Mouse (Mus musculus) effector memory CD4-positive, alpha-beta T cell, adult 7 months (primary cell): ENCODE results near the gene Ccdc144b. TPM values are rescaled to one million over a fixed set of nuclear protein-coding genes. Genes with fewer than 3 reads are reported as not detected.

Experiments used
- polyA plus RNA-seq: library from polyadenylated mRNA; unstranded; fragments of 100-300 nt; shearing (Covaris generic); gene quantifications from one replicate; pipeline ENCODE4 v1.2.1, GENCODE M21; 2017

Gene Ccdc144b
- polyA plus RNA-seq = 0.17 TPM

DNA sequence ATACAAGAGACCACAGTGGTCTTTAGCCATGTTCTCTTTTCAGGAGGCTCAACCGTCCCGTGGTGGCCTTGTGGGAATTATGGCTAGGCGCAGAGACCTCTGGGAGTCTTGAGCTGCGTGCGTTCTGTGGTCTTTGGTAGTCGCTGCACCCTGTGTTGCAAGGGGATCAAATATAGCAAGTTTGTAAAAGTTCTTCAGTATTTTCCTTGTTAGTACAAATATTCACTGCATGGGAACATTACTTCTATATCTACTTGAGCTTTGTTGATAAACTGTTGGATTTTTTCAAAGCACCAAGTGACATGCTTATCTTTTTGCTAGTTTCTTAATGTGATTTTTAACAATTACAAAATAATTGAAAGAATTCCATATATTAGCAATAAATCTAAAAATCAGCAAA, at the start of gene Ccdc144b:
Ccdc144b (minus strand) TSS at position 101 of the 400 bp plus-strand sequence.

DNA sequence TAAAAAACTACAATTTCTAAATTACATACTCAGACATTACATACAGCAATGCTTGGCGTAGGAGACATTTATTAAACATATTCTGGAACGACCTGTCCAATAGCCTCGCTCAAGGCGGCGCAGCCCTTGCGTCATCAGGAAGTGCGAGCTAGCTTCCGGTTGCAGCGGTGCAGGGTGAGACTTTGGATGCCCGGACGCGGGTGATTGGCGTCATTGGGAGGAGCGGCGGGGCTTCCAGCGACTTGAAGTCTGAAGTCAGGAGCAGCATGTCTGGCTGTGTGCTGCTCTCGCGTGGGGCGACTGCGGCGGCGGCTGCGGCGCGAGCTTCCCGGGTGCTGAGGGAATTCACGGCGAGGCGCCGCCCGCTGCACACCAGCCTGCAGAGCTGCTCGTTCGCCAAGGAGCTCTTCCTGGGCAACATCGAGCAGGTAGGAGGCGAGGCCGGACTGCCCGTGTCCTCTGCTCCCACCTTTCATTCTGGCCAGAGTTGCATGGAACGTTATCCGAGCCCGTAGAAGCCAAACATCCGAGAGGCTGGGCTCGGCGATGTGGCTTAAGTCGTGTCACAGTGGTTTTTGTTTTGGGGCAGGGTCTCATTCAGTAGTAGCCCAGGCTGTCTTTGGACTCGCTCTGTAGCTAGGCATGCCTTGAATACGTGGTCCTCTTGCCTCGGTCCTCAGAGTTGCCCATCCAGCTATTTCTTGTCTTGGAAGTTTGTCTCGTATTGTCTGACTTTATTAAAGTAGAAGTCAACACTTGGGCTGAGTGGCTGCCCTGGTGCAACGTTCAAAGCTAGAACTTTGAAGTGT, 12.7 kb upstream of the Ccdc144b start, which contains the start of gene Acad9:
Acad9 (plus strand) TSS at position 137 of the 809 bp plus-strand sequence.

DNA sequence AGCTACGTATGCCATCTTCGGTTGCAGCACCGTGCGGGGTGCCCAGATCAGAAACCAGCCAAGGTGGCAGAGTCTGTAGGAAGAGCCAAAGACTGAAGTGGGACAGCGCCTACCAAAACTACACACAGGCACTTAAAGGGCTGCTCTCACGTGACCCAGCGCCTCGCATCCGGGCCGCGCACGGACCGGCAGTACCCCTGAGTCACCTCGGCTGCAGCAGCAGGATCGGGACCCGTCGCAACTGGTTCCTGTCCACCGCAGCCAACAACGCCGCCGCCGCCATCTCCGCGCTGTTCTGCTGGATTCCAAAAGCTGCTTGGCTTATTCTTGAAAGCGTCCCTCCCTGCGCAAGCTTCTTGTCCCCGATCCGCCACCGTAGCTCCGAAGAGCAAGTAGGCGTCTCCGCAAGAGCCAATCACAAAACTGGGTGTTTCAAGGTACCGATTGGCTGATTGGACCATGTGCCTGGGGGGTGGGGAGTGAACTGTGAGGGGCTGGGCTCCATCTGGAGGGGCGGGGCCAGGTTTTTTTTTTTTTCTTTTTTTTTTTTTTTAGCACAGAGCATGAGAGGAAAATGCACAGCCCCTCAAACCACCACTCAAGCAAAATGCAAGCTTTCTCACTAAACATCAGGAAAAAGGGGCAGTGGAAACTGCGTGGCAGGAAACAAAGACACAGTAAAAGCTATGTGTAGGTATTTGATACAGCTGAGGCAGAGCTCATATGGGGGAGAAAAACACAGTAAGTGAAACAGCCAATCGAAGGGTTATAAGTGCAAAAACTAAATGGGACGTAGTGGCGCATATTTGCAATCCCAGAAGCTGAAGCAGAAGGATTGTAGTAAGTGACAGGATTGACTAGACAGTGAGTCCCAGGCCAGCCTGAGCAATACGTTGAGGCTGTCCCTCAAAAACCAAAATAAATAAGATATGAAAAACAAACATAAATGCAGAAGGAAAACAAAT, 52.8 kb downstream of the Ccdc144b start, which contains the start of gene Mccc1:
Mccc1 (minus strand) TSS at position 404 of the 965 bp plus-strand sequence.

Other genes starting within 250 kb of the Ccdc144b start
- gene Dcun1d1, start 116.1 kb downstream of the Ccdc144b start, polyA plus RNA-seq = 68.8 TPM
- gene Mccc1, start 52.9 kb downstream of the Ccdc144b start, polyA plus RNA-seq = 23.2 TPM
- gene Acad9, start 12.4 kb upstream of the Ccdc144b start, polyA plus RNA-seq = 39.7 TPM
- 1.8 TPM for gene D3Ertd254e, start 97.5 kb upstream of the Ccdc144b start, polyA plus RNA-seq
- not detected for gene Qrfpr, start 168.8 kb upstream of the Ccdc144b start, polyA plus RNA-seq